Mouse (Mus musculus) mature B cell (primary cell): Measurements from ENCODE around the gene Rnf150.

Experiments
- in situ Hi-C: fragments of 300-500 bp; cut with MboI; formaldehyde crosslinking; loops from 2 replicates; pipeline ENCODE4 v1.14.3; 2019

Gene Rnf150

GRCm38 (mm10) chr8:82887234-82887633, 24.1 kb downstream of the Rnf150 start:
- in situ Hi-C loops = no loop called here

GRCm38 (mm10) chr8:82889062-82889720, 26.0 kb downstream of the Rnf150 start:
- in situ Hi-C loops = no loop called here

GRCm38 (mm10) chr8:82895091-82895490, 31.9 kb downstream of the Rnf150 start:
- in situ Hi-C loops = no loop called here

GRCm38 (mm10) chr8:82896796-82897195, 33.6 kb downstream of the Rnf150 start:
- in situ Hi-C loops = no loop called here

GRCm38 (mm10) chr8:82897628-82898458, 34.7 kb downstream of the Rnf150 start:
- in situ Hi-C loops = no loop called here

GRCm38 (mm10) chr8:82898459-82898841, 35.3 kb downstream of the Rnf150 start:
- in situ Hi-C loops = no loop called here

DNA sequence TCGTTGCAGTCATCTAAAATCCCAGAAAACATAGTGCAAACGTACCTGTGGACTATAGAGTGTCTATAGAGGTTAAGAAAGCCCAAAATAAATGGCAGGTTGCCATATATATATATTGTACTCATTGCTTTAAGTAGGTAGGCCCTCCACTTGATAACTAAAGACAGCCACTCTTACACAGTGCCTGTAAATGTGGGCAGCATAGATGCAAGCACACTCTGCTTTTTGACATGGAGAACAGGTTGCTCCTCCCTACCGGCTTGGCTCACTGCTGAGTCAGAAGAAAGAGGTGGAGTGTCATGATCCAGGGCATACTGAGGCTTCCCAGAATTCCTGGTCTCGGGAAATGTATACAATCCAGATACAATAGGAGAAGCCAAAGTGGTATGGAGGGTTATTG, 37.8 kb downstream of the Rnf150 start:
- in situ Hi-C loops = no loop called here

- in situ Hi-C loops = no loop called here
These were observed 38.5 kb downstream of the Rnf150 start for GRCm38 (mm10) chr8:82901549-82902138.

- in situ Hi-C loops = no loop called here
These were observed 40.3 kb downstream of the Rnf150 start for GRCm38 (mm10) chr8:82903497-82903896.

DNA sequence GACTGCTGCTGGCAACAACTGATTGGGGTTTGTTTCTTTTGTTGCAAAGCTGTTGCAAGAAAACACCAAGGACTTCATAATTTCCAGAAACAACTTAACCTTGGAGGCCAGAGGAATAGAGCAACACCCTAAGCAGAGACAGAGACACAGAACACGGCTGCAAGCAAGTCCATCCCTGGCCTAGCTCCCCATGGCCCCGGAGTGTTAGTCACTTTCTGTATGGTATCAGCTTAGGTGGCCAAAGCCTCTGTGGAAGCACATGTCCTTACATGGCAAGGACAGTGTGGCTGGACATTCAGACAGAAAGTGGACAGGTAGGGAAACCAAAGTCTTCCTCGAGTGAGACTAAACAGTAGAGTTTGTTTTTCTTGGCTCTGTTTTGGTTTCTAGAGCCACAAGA, 44.1 kb downstream of the Rnf150 start:
- in situ Hi-C loops = no loop called here

DNA sequence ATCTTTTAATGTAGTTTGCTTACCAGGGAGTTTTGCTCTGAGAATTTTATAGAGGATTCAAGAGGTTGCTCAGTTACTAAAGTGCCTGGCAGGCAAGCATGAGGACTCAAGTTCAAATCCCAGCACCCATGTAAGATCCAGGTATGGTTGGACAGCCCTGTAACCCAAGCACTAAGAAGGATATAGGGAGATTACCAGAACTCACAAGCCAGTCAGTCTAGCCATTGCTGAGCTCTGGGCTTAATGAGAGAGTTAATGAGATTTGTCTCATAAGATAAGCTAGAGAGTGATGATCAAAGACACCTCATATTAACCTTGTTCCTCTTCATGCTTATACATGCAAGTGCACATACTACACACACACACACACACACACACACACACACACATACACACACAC, 48.3 kb downstream of the Rnf150 start:
- in situ Hi-C loops = no loop called here

DNA sequence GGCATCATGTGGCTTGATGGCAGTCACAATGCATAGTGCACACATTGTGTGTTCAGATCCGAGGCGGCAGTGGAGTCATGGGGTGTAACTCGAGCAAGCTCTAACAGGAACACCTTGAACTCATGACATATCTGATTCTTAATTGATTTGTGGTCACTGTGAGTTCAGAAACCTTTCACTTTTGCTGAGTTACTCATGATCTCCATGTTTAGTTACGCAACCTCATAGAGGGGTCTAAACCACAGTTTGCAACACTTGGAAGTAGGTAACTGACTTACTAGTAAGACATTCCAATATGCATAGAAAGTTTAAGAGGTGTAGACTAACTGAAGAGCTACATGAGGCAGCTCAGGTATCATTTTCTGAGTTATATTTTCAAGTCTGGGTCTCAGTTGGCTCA, 49.1 kb downstream of the Rnf150 start:
- in situ Hi-C loops = no loop called here

DNA sequence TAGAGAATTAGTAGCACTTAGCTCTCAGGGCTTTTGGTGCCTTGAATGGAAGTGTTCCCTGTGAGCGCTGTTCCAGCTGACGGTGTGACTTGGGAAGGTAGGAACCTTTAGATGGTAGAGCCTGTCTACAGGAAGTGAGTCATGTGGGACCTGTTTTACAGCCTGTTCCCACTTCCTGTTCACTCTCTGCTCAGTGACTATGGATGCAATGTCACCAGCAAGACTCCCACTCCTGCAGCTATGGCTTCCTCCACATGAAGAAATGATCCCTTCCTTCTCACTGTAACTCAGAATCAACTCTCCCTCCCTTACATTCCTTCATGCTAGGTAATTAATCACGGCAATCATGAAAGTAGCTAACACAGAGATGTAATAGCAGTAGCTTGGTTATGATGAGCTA, 51.4 kb downstream of the Rnf150 start:
- in situ Hi-C loops = no loop called here

- in situ Hi-C loops = no loop called here
These were observed 53.8 kb downstream of the Rnf150 start for GRCm38 (mm10) chr8:82916851-82917539.

GRCm38 (mm10) chr8:82917540-82918316, 54.6 kb downstream of the Rnf150 start:
- in situ Hi-C loops = no loop called here

GRCm38 (mm10) chr8:82919676-82920075, 56.5 kb downstream of the Rnf150 start:
- in situ Hi-C loops = no loop called here

- in situ Hi-C loops = no loop called here
These were observed 57.0 kb downstream of the Rnf150 start for GRCm38 (mm10) chr8:82920124-82920523.

DNA sequence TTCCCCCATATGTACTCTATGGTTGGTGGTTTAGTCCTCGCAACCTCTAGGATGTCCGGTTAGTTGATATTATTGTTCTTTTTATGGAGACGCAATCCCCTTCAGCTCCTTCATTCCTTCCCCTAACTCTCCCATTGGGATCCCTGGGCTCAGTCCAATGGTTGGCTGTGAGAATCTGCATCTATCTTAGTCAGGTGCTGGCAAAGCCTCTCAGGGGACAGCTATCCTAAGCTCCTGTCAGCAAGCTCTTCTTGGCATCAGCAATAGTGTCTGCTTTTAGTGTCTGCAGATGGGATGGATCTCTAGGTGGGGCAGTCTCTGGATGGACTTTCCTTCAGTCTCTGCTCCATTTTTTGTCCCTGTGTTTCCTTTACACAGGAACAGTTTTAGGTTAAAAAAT, 62.1 kb downstream of the Rnf150 start:
- in situ Hi-C loops = no loop called here

DNA sequence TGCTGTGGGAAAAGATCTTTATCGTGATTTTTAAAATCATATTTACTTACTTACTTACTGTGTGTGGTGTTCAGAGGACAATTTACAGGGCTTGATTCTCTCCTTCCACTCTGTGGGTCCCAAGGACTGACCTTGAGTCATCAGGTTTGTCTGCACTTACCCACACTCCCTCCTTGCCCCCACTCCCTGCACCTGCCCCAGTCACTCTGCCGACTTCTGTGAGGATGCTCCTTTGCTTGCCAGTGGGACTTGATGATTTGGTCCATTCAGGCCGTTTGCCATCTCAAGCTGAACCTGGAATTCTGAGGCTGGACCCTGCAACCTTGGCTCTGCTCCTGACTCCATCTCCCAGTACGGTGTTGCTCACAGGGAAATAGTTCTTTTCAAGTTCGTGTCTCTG, 63.4 kb downstream of the Rnf150 start:
- in situ Hi-C loops = no loop called here

- in situ Hi-C loops = no loop called here
These were observed 68.4 kb downstream of the Rnf150 start for GRCm38 (mm10) chr8:82931554-82931953.

DNA sequence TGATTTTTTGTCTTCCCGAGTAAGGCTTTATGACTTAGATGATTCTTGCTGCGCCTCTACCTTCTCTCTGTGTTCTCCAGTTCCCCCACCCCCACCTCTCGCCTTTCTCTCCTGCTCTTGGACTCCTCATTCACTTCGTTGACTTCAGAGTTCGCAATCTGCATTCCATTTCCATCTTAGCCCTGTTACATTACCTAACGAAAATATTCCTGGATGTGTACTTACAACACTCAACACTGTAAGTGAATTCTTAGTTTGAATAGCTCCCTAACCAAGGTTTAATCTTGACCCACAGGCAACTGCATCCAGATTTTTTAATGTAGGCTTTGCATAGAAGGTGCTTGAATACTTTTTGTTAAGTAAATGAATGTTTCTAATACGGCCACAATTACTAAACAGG, 73.0 kb downstream of the Rnf150 start:
- in situ Hi-C loops = no loop called here

GRCm38 (mm10) chr8:82936866-82937265, 73.7 kb downstream of the Rnf150 start:
- in situ Hi-C loops = no loop called here
